Mouse (Mus musculus): ENCODE data around the gene Cadm3. TPM values are rescaled to one million over a fixed set of nuclear protein-coding genes. Genes with fewer than 3 reads are reported as not detected.
"Not testable (repeated sequence)": the region's sequence is repeated elsewhere in the genome, so short reads cannot be mapped to it uniquely, and the experiment has no call there.

Gene Cadm3
- polyA plus RNA-seq, 1 experiment from 2014 or later: 1.8 TPM

DNA sequence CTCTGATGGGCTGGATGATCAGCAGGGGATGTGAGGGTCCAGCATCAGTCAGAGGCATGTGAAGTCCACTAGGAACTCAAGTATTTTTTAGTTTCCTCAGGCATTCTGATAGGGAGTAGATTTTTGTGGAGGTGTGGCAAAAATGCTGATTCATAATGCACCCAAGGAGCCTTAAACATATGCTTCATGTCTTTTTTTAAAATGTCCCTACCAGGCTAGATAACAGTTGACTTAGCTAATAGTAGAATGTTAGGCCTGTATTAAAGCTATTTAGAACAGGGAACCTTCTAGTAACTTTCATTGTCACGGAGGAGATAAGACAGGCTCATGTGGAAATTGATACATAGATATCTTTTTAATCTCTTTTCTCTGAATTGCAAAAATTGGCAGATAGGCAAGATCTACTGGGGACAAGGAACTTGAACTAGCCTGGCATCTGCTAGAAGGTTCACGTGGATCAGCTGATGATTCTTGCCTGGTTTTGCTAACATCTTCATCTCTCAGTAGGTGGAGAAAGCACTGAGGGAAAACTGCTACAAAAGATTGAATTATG, 49.5 kb downstream of the Cadm3 start:
- no peak overlapping the region for H3K27ac ChIP-seq (ENCODE audit: low read length)
- no peak overlapping the region for H3K9ac ChIP-seq (ENCODE audit: low read depth, low read length)
- no peaks in the 10 kb centered on the region for H3K27me3 ChIP-seq (ENCODE audit: control insufficient read depth, insufficient read depth, low read depth, low read length)
- WGBS (ENCODE audit: insufficient replicate concordance): 47% methylated on average over 2 of the region's 2 CpGs
- ATAC-seq (ENCODE audit: low read depth): no peak
- no peaks in the 10 kb centered on the region for H3K9me3 ChIP-seq (replicated peaks; ENCODE audit: control insufficient read depth, low read length)
- no peaks in the 10 kb centered on the region for H3K36me3 ChIP-seq (ENCODE audit: control insufficient read depth, insufficient read depth)
- H3K4me3 ChIP-seq (ENCODE audit: low read depth, low read length): no peak overlapping the region
- no peak overlapping the region for H3K4me2 ChIP-seq (ENCODE audit: low read depth, low read length)
- H3K4me1 ChIP-seq (ENCODE audit: control insufficient read depth, low read depth, low read length): no peaks in the 10 kb centered on the region

DNA sequence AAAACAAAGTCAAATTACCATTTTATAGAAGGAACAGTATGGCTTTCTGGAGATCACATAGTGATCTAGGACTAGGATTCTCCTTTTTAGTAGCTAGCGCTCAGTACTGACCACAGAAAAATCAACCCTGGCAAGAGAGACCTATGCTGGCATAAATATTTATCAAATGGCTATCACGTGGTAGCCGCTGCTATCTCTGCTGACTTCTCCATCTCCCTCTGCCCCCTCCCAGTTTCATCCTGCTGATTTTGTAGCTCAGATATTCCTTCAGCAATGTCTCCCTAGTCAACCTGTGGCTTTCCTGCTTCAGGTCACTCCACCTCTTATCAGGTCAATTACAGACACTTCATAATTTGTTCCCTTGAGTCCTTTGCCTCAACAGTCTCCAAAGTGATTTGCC, 51.8 kb downstream of the Cadm3 start:
- no peaks in the 10 kb centered on the region for H3K36me3 ChIP-seq (ENCODE audit: control insufficient read depth, insufficient read depth)
- no peak for ATAC-seq (ENCODE audit: low read depth)
- no peaks in the 10 kb centered on the region for H3K27me3 ChIP-seq (ENCODE audit: control insufficient read depth, insufficient read depth, low read depth, low read length)
- H3K4me3 ChIP-seq (ENCODE audit: low read depth, low read length): no peak overlapping the region
- H3K4me2 ChIP-seq (ENCODE audit: low read depth, low read length): no peak overlapping the region
- H3K4me1 ChIP-seq (ENCODE audit: control insufficient read depth, low read depth, low read length): no peaks in the 10 kb centered on the region
- no peak overlapping the region for H3K9ac ChIP-seq (ENCODE audit: low read depth, low read length)
- no peak overlapping the region for H3K27ac ChIP-seq (ENCODE audit: low read length)
- no peaks in the 10 kb centered on the region for H3K9me3 ChIP-seq (replicated peaks; ENCODE audit: control insufficient read depth, low read length)
- WGBS (ENCODE audit: insufficient replicate concordance): 57% methylated on average over 3 of the region's 3 CpGs

DNA sequence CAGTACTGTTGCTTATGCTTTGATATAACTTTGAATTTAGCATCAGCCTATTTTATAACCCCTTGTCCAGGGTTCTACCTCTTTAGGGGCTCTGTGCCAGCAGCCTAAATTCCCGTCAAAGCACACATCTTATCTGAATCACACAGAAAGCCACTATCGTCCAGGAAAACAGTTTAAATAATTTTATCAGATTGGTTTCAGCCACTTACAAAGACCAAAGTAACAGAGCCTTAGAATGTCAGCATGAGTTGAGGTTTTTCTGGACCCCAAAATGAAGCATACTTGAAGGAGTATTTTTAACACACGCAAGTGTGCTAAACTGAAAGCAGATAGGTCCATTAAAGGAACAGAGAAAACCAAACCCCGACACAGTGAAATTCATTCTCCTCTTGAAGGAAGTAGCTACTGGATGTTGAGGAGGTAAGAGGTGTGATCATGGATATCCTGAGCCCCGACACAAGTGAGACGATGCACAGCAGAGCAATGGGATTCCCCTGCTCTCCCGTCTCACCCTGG, 53.9 kb downstream of the Cadm3 start:
- not testable (repeated sequence) for H3K27me3 ChIP-seq (ENCODE audit: control insufficient read depth, insufficient read depth, low read depth, low read length); H3K36me3 ChIP-seq (ENCODE audit: control insufficient read depth, insufficient read depth); H3K27ac ChIP-seq (ENCODE audit: low read length); H3K4me2 ChIP-seq (ENCODE audit: low read depth, low read length); H3K9ac ChIP-seq (ENCODE audit: low read depth, low read length); H3K4me1 ChIP-seq (ENCODE audit: control insufficient read depth, low read depth, low read length); H3K9me3 ChIP-seq (replicated peaks; ENCODE audit: control insufficient read depth, low read length); ATAC-seq (ENCODE audit: low read depth); H3K4me3 ChIP-seq (ENCODE audit: low read depth, low read length)
- WGBS (ENCODE audit: insufficient replicate concordance): 47% methylated on average over 7 of the region's 7 CpGs

DNA sequence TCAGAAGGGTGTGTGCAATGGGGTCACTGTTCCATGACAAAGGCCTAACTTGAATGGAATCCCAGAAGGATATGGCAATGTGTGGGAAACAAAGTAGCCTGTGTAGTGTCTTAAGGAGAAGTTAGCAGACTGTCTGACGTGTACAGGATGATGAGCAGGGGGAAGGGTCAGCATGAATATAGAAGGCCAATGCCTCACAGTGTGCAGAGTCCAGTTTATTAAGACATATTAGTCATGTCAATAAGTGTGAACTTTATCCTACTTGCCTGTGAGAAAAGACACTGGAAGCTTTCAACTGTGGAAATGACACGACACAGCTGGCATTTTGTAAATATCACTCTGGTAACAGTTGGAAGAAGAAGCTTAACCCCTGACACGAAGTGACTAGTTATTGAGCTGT, 64.7 kb downstream of the Cadm3 start:
- H3K27me3 ChIP-seq (ENCODE audit: control insufficient read depth, insufficient read depth, low read depth, low read length); H3K9me3 ChIP-seq (replicated peaks; ENCODE audit: control insufficient read depth, low read length); H3K27ac ChIP-seq (ENCODE audit: low read length); H3K9ac ChIP-seq (ENCODE audit: low read depth, low read length); H3K4me2 ChIP-seq (ENCODE audit: low read depth, low read length); H3K36me3 ChIP-seq (ENCODE audit: control insufficient read depth, insufficient read depth); ATAC-seq (ENCODE audit: low read depth); H3K4me3 ChIP-seq (ENCODE audit: low read depth, low read length); H3K4me1 ChIP-seq (ENCODE audit: control insufficient read depth, low read depth, low read length): not testable (repeated sequence)
- 34% methylated on average over 3 of the region's 3 CpGs for WGBS (ENCODE audit: insufficient replicate concordance)

Other genes starting within 250 kb of the Cadm3 start
- not detected in 2 replicates for gene Olfr1408, start 230.3 kb downstream of the Cadm3 start, polyA plus RNA-seq (2015; fragmentation: Nextera tagmentation; extraction: Ambion mirVana)
- not detected in 2 replicates for gene Olfr1406, start 177.1 kb downstream of the Cadm3 start, polyA plus RNA-seq (2015; fragmentation: Nextera tagmentation; extraction: Ambion mirVana)
- not detected in 2 replicates for gene Olfr218, start 169.9 kb downstream of the Cadm3 start, polyA plus RNA-seq (2015; fragmentation: Nextera tagmentation; extraction: Ambion mirVana)
- not detected in 2 replicates for gene Olfr1404, start 155.3 kb downstream of the Cadm3 start, polyA plus RNA-seq (2015; fragmentation: Nextera tagmentation; extraction: Ambion mirVana)
- 0.20 and 0.21 TPM in 2 replicates for gene Fcer1a, start 140.5 kb downstream of the Cadm3 start, polyA plus RNA-seq (2015; fragmentation: Nextera tagmentation; extraction: Ambion mirVana)
- gene Olfr418, start 101.7 kb downstream of the Cadm3 start, polyA plus RNA-seq (2015; fragmentation: Nextera tagmentation; extraction: Ambion mirVana): not detected in 2 replicates
- not detected in 2 replicates for gene Mptx2, start 89.9 kb downstream of the Cadm3 start, polyA plus RNA-seq (2015; fragmentation: Nextera tagmentation; extraction: Ambion mirVana)
- gene Ackr1, start 33.9 kb downstream of the Cadm3 start, polyA plus RNA-seq (2015; fragmentation: Nextera tagmentation; extraction: Ambion mirVana): 69.3 and 71.7 TPM in 2 replicates
- gene Aim2, start 16.8 kb downstream of the Cadm3 start, polyA plus RNA-seq (2015; fragmentation: Nextera tagmentation; extraction: Ambion mirVana): 3.6 and 3.8 TPM in 2 replicates
- 0.07 and 0.26 TPM in 2 replicates for gene Ifi206, start 123.3 kb upstream of the Cadm3 start, polyA plus RNA-seq (2015; fragmentation: Nextera tagmentation; extraction: Ambion mirVana)
- gene Ifi214, start 168.3 kb upstream of the Cadm3 start, polyA plus RNA-seq (2015; fragmentation: Nextera tagmentation; extraction: Ambion mirVana): 0.01 and 0.07 TPM in 2 replicates
- 0.16 and 0.24 TPM in 2 replicates for gene Ifi213, start 231.6 kb upstream of the Cadm3 start, polyA plus RNA-seq (2015; fragmentation: Nextera tagmentation; extraction: Ambion mirVana)

Data from liver, embryonic 16.5 days (tissue).